Mouse (Mus musculus) heart, embryonic 14.5 days (tissue): ENCODE results near the gene Jade2. TPM values are rescaled to one million over a fixed set of nuclear protein-coding genes. Genes with fewer than 3 reads are reported as not detected.

Experiments used
- ATAC-seq: fragments of 200-750 bp; cut with Nextera tagmentation; 2 replicates; pipeline ENCODE4 v1.8.0; 2017; ENCODE audit warnings: low read depth, moderate TSS enrichment; ENCODE audit not compliant: insufficient number of reproducible peaks, insufficient read depth, low FRiP score
- H3K27ac ChIP-seq, 2 experiments: fragments of 200-500 bp in 1 of 2; fragments of 300-500 bp in 1 of 2; sonication (generic) in 1 of 2; replicated peaks in 1 of 2; 2 replicates each; pipeline ENCODE4 v1.5.1; 2012 to 2014; ENCODE audit warnings: low read depth in 2 of 2, low read length in 2 of 2, control low read depth in 1 of 2, mild to moderate bottlenecking in 1 of 2, mixed read lengths in 1 of 2; ENCODE audit not compliant: control insufficient read depth in 1 of 2, insufficient read depth in 1 of 2
- H3K27me3 ChIP-seq: fragments of 300-500 bp; sonication (generic); 2 replicates; pipeline ENCODE4 v1.6.1; 2014; ENCODE audit warnings: mild to moderate bottlenecking, low read length, control low read depth; ENCODE audit not compliant: control insufficient read depth, insufficient read depth
- H3K36me3 ChIP-seq: fragments of 300-500 bp; sonication (generic); 2 replicates; pipeline ENCODE4 v1.6.1; 2014; ENCODE audit warnings: mild to moderate bottlenecking, control low read depth, low read length, mixed read lengths; ENCODE audit not compliant: control insufficient read depth, insufficient read depth
- H3K4me1 ChIP-seq, 2 experiments: fragments of 200-500 bp in 1 of 2; fragments of 300-500 bp in 1 of 2; sonication (generic) in 1 of 2; 2 replicates each; pipeline ENCODE4 v1.6.1; 2012 to 2014; ENCODE audit warnings: low read length in 2 of 2, control low read depth in 1 of 2, mixed read lengths in 1 of 2; ENCODE audit not compliant: control insufficient read depth in 2 of 2, insufficient read depth in 2 of 2
- H3K4me2 ChIP-seq: fragments of 300-500 bp; sonication (generic); 2 replicates; pipeline ENCODE4 v1.6.1; 2014; ENCODE audit warnings: mild to moderate bottlenecking, low read length
- H3K4me3 ChIP-seq, 2 experiments: fragments of 200-500 bp in 1 of 2; fragments of 300-500 bp in 1 of 2; sonication (generic) in 1 of 2; 2 replicates each; pipeline ENCODE4 v1.5.1; 2012 to 2014; ENCODE audit warnings: low read length in 2 of 2, mild to moderate bottlenecking in 2 of 2, control low read depth in 1 of 2, low read depth in 1 of 2, moderate library complexity in 1 of 2; ENCODE audit not compliant: control insufficient read depth in 1 of 2, insufficient read depth in 1 of 2
- H3K9ac ChIP-seq: fragments of 300-500 bp; sonication (generic); 2 replicates; pipeline ENCODE4 v1.6.1; 2014; ENCODE audit warnings: mild to moderate bottlenecking, low read length
- H3K9me3 ChIP-seq: fragments of 300-500 bp; sonication (generic); 2 replicates; pipeline ENCODE4 v1.6.1; 2016; ENCODE audit warnings: low read length, control low read depth; ENCODE audit not compliant: control insufficient read depth
- whole genome bisulfite sequencing: fragments of 180-500 bp; shearing (Covaris S2); extraction: QIAGEN DNeasy Blood & Tissue Kit; methylation state at CpG from one replicate; pipeline ENCODE4 v1.1.7; 2014; 5-methylcytosine and 5-hydroxymethylcytosine counted together
- polyA plus RNA-seq: library from polyadenylated mRNA; unstranded; fragments of >200 nt; fragmentation: Nextera tagmentation; extraction: Ambion mirVana; gene quantifications from 2 replicates; pipeline ENCODE4 v1.2.1, GENCODE M21; 2014

The Jade2 gene
- 0.43 and 0.61 TPM in 2 replicates for polyA plus RNA-seq

DNA sequence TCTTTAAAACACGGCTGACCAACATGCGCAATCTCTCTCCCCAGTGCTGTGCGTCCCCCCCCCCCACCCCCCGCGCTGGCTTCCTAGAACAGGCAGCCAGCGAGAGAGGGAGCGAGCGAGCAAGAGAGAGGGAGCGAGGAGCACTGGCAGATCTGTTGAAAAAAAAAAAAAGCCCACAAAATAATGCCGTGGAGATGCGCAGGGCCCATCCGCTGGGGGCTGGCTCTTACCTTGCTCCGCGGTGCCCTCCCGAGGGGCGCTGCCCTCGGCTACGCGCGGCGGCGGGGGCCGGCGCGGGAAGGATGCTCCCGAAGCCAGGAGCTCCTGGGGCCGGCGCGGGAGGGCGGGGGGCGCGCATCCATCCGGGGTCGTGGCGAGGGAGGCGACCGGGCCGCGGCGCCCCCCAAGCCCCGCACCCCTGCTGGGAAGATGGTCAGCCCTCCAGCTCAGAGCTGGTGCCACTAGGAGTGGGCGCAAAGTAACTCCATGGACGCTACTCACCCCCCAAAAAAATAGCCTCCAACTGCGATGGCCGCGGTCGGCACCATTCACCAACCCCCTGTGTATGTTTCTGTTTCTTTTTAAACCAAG lies at the start of gene Jade2:
TSS of gene Jade2 (minus strand) at position 573 of the 591 bp plus-strand sequence.
- H3K27me3 ChIP-seq = no peaks in the 10 kb centered on the region
- no peaks in the 10 kb centered on the region for H3K36me3 ChIP-seq
- H3K27ac ChIP-seq = peak within 1 kb of the TSS; percentile 28 to 70; a peak in 2 of 4 replicates
- under 1% methylated on average over 40 of the region's 47 CpGs for WGBS
- H3K9me3 ChIP-seq = no peaks in the 10 kb centered on the region
- no peak for ATAC-seq
- H3K4me2 ChIP-seq = peak within 1 kb of the TSS; percentile 99
- peak within 1 kb of the TSS; percentile 65 to 75 for H3K4me3 ChIP-seq
- H3K4me1 ChIP-seq = peaks cover 2 to 10% of the 10 kb centered on the region in 2 experiments; a peak in 3 of 4 replicates
- peak within 1 kb of the TSS; percentile 80 for H3K9ac ChIP-seq

- WGBS = 90% methylated on average over 3 of the region's 3 CpGs
Measured at GRCm38 (mm10) chr11:51904224-51904623, 46.8 kb upstream of the Jade2 start.

DNA sequence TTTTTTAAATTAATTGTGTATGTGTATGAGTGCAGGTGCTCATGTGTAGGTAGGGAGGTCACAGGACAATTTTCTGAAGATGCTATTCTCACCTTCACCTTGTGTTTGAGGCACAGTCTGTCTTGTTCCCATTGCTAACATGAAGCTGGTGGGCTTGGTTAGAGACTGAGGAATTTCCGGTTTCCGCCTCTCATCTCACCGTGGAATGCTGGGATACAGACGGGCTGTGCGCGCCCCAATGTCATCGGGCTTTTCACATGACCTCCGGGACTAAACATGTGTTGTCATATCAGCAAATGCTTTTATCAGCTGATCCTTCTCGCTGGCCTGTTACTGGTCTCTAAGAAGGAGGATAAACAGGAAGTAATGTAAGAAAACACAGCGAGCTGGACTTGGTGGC lies 42.2 kb upstream of the Jade2 start:
- H3K27ac ChIP-seq = no peak overlapping the region
- peaks cover 4% of the 10 kb centered on the region; the same call in 1 of the 2 replicates for H3K27me3 ChIP-seq
- H3K9me3 ChIP-seq = peaks cover 4% of the 10 kb centered on the region; the same call in 1 of the 2 replicates
- H3K4me2 ChIP-seq = no peak overlapping the region
- WGBS = 79% methylated on average over 10 of the region's 10 CpGs
- no peak overlapping the region for H3K4me3 ChIP-seq
- H3K36me3 ChIP-seq = no peaks in the 10 kb centered on the region
- H3K4me1 ChIP-seq = no peaks in the 10 kb centered on the region; a peak in 1 of 4 replicates
- H3K9ac ChIP-seq = no peak overlapping the region
- no peak for ATAC-seq

More at GRCm38 (mm10) chr11:51904224-51904623, 46.8 kb upstream of the Jade2 start:
- H3K9ac ChIP-seq = no peak overlapping the region
- H3K27ac ChIP-seq = no peak overlapping the region
- no peak overlapping the region for H3K4me2 ChIP-seq
- peaks cover 4% of the 10 kb centered on the region; the same call in 1 of the 2 replicates for H3K9me3 ChIP-seq
- H3K36me3 ChIP-seq = no peaks in the 10 kb centered on the region
- peaks cover 4% of the 10 kb centered on the region; the same call in 1 of the 2 replicates for H3K27me3 ChIP-seq
- H3K4me3 ChIP-seq = no peak overlapping the region
- no peak for ATAC-seq
- H3K4me1 ChIP-seq = no peaks in the 10 kb centered on the region

DNA sequence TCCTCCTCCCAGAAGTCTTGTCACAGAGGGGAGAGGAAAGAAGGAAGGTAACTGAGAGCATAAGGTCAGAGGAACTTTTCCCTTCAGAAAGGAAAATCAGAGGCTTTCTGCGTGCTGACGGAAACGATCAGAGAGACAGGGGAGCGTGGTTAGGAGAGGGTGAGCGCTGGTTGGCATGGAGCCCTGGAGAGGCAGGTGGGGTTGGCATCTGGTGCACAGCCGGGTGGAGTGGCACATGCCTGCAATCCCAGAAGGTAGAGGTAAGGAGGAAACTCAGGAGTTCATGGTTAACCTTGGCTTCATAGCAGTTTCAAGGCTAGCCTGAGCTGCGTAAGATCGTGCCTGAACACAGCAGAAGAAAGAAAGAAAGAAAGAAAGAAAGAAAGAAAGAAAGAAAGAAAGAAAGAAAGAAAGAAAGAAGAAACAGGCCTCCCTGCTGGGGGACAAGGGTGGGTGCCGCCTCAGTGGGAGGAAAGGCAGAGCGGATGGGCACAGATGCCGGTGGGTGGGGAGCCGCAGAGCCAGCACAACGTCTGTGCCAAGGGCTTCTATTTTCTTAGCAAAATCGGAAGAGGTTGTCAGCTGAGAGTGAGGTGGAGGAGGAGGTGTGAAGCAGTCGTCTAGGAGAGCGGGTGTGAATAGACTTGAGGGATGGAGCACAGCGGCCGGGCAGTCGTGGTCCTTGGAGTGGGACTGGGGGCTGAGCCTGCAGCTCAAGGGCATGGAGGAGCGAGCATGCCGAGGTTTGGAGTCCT lies 41.0 kb upstream of the Jade2 start:
- Histone ChIP-seq H3K27ac (no peak overlapping the region), H3K4me1 (no peaks in the 10 kb centered on the region; a peak in 1 of 4 replicates), H3K9ac (no peak overlapping the region; the same call in 1 of the 2 replicates), H3K4me3 (no peak overlapping the region), H3K4me2 (no peak overlapping the region), H3K27me3 (peaks cover 4% of the 10 kb centered on the region; the same call in 1 of the 2 replicates), H3K9me3 (peaks cover 4% of the 10 kb centered on the region; the same call in 1 of the 2 replicates), H3K36me3 (no peaks in the 10 kb centered on the region)
- no peak for ATAC-seq
- WGBS = 46% methylated on average over 21 of the region's 21 CpGs

DNA sequence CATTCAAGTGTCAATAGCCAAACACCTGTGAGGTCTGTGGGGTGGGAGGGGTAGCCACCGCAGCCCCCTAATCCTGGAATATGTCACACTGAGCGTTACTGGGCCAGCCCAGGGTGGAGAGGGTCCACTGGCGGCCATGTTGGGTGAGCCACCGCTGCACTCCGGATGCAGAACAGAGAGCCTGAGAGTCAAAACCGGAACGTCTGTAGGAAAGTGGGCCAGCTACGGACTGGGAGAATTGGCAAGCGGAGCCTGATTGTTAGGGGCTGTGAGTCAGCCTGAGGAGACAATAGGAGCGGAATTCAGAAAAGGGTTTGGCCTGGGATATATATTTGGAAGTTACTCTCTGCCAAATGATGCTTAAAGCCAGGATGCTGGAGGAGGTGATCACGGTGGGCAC lies 39.9 kb upstream of the Jade2 start:
- H3K4me1 ChIP-seq = no peaks in the 10 kb centered on the region; a peak in 1 of 4 replicates
- whole genome bisulfite sequencing = 72% methylated on average over 11 of the region's 11 CpGs
- peaks cover 4% of the 10 kb centered on the region; the same call in 1 of the 2 replicates for H3K27me3 ChIP-seq
- peak overlapping the region in 1 of 2 experiments; percentile 22; a peak in 1 of 4 replicates for H3K27ac ChIP-seq
- no peak overlapping the region for H3K4me3 ChIP-seq
- H3K36me3 ChIP-seq = no peaks in the 10 kb centered on the region
- no peak overlapping the region for H3K9ac ChIP-seq
- H3K9me3 ChIP-seq = peaks cover 4% of the 10 kb centered on the region; the same call in 1 of the 2 replicates
- ATAC-seq = no peak
- H3K4me2 ChIP-seq = no peak overlapping the region

DNA sequence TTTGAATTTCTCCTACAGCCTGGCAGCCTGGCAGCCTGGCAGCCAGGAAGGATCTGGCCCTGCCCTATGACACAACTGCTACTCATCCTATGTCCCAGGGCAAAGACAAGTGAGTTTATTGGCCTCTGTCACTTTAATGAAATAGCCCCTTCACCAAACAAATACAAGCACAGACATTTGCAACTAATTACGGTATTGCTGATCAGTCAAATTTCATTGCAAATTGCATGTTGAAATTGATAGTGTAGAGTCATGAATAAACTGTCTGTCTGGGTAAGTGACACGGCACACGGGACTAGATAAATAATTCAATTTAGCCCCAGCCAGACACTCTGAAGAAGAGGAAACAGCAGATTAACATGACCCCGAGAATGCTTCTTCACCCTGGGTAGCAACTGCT lies 38.6 kb upstream of the Jade2 start:
- Histone ChIP-seq H3K36me3 (no peaks in the 10 kb centered on the region), H3K27ac (no peak overlapping the region), H3K4me3 (no peak overlapping the region), H3K4me1 (no peaks in the 10 kb centered on the region; a peak in 1 of 4 replicates), H3K4me2 (no peak overlapping the region), H3K27me3 (peaks cover 4% of the 10 kb centered on the region; the same call in 1 of the 2 replicates), H3K9ac (no peak overlapping the region), H3K9me3 (peaks cover 3% of the 10 kb centered on the region; the same call in 1 of the 2 replicates)
- 35% methylated on average over 4 of the region's 4 CpGs for WGBS
- ATAC-seq = no peak

DNA sequence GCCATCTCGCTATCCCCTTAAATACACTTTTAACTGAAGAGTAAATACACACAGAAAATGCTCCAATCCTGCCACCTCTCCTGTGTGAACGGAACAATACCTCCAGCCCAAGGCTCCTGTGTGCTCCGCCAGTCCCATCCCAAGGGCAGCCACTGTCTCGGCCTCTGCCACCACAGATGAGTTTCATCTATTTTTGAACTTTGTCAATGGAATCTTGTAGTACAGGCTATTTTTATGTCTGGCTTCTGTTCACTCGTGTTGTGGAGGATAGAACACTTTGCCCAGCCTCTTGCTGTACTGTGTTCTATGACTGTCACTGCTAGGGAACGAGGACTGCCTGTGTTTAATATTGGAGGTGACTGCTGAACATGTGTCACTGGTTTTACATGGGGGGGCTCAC lies 28.2 kb upstream of the Jade2 start:
- Histone ChIP-seq H3K9ac (no peak overlapping the region), H3K4me1 (peaks cover 6 to 21% of the 10 kb centered on the region in 2 experiments; a peak in 3 of 4 replicates), H3K9me3 (no peaks in the 10 kb centered on the region), H3K36me3 (no peaks in the 10 kb centered on the region), H3K4me2 (no peak overlapping the region), H3K27me3 (no peaks in the 10 kb centered on the region), H3K4me3 (no peak overlapping the region), H3K27ac (peak overlapping the region in 1 of 2 experiments; percentile 44; a peak in 1 of 4 replicates)
- WGBS = 48% methylated on average over 6 of the region's 6 CpGs
- no peak for ATAC-seq
